Mouse (Mus musculus) heart, adult 2 months (tissue): ENCODE data around the gene Katnbl1.

Experiments
- CTCF ChIP-seq: fragments of 200-600 bp; IDR thresholded peaks from 2 replicates; pipeline ENCODE4 v1.8.1; 2022; ENCODE audit warnings: antibody characterized with exemption, mild to moderate bottlenecking, moderate library complexity
- POLR2A ChIP-seq: fragments of 200-500 bp; IDR thresholded peaks from 2 replicates; pipeline ENCODE4 v1.6.1; 2011; ENCODE audit warnings: mild to moderate bottlenecking, low read depth, low read length, control low read depth; ENCODE audit not compliant: insufficient read depth

DNA sequence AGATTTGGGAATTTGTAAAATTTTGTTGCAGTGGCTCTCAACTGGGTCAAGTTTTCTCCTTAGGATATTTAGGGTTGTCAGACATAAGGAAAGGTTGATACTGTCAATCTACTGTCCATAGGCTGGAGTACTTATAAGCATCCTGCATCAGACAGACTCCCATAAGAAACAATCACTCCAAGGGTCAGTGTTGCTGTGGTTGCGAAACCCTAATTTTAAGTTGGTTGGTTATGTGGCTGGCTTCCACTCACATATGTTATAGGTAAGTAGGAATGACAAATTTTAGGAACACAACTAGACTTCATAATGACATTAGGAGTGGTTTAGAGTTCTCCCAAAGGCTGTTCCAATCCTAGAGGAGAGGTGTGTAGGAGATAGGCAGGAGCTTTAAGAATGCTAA lies 2.2 kb downstream of the Katnbl1 start:
- TF ChIP-seq POLR2A = no peak
- no peak for TF ChIP-seq CTCF
